Mouse (Mus musculus) liver, postnatal 0 days (tissue): Measurements from ENCODE around the gene Banp.

Experiments used
- CTCF ChIP-seq: sonication (generic); IDR thresholded peaks from 2 replicates; pipeline ENCODE4 v1.5.1; 2016; ENCODE audit warnings: antibody characterized with exemption, low read depth
- EP300 ChIP-seq: IDR thresholded peaks from 2 replicates; pipeline ENCODE4 v1.6.1; 2016; ENCODE audit warnings: antibody characterized with exemption, low read depth, mild to moderate bottlenecking

GRCm38 (mm10) chr8:122037279-122037678, 87.7 kb downstream of the Banp start:
- TF ChIP-seq CTCF (no peak), EP300 (no peak)
